Mouse (Mus musculus) gastrocnemius, adult 2 months (tissue): ENCODE measurements around the gene Stra6l. TPM values are rescaled to one million over a fixed set of nuclear protein-coding genes. Genes with fewer than 3 reads are reported as not detected.
A peak's percentile ranks its signal among the peaks of the same experiment; 100 is the strongest.

Experiments used
- DNase-seq: peaks from one replicate; pipeline ENCODE4 v3.0.0; 2022
- H3K27ac ChIP-seq: fragments of 200-600 bp; 2 replicates; pipeline ENCODE4 v1.8.1; 2022; ENCODE audit warnings: mild to moderate bottlenecking
- H3K4me3 ChIP-seq: fragments of 200-600 bp; 2 replicates; pipeline ENCODE4 v1.8.1; 2022; ENCODE audit warnings: mild to moderate bottlenecking, moderate library complexity
- CTCF ChIP-seq: fragments of 200-600 bp; IDR thresholded peaks from 2 replicates; pipeline ENCODE4 v1.8.1; 2022; ENCODE audit warnings: antibody characterized with exemption, mild to moderate bottlenecking, moderate library complexity
- intact Hi-C: fragments of 180-260 bp; cut with DNase I; formaldehyde crosslinking; loops from one replicate; pipeline ENCODE4 v1.15.1; 2025
- total RNA-seq, 2 experiments: library from RNA; stranded (reverse); gene quantifications; 2 replicates each; pipeline ENCODE4 v1.2.3; 2021

The Stra6l gene
- total RNA-seq, 2 experiments from 2014 or later, result not detected

DNA sequence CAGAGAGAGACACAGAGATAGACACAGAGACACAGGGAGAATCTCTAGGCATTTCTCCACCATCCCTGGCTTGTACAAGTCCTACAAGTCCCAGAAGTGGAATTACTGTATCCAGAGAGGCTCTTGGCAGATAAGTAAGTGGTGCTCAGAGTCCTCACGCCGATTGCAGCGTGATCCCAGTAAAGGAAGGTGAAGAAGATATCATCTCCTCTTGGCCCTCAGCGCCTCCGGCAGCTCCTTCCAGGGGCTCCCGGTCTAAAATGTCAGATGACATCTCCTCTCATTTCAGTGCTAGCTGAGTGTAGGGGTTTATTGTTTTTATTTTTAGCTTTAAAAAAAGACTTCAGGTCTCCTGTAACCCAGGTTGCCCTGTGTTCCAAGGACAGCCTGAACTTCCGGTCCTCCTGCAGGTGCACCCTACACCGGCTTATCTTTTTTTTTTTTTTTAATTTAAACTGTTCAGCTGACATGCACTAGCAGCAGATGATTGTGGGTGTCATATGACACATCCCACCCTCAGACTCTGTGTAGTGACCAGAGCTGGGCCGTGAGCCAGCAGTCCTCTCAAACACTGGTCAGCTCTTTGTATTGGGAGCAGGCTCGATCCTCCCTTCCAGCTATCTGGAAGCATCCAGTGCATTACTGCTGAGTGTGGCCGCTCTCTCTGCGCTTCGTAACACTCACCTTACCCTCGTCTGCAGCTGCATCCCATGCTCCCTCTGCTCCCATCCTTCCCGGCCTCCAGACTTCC, 5.2 kb downstream of the Stra6l start:
- Histone ChIP-seq H3K27ac (peak overlapping the region; percentile 66), H3K4me3 (no peak overlapping the region)
- intact Hi-C loops, result loop anchor here (2.0 to 10.0 kb wide), 3 partner anchors 435 to 749 kb away; partner anchors contain the start of genes Tomm5 and Trmt10b
- DNase-seq, result peak; percentile 61
- no peak for TF ChIP-seq CTCF

DNA sequence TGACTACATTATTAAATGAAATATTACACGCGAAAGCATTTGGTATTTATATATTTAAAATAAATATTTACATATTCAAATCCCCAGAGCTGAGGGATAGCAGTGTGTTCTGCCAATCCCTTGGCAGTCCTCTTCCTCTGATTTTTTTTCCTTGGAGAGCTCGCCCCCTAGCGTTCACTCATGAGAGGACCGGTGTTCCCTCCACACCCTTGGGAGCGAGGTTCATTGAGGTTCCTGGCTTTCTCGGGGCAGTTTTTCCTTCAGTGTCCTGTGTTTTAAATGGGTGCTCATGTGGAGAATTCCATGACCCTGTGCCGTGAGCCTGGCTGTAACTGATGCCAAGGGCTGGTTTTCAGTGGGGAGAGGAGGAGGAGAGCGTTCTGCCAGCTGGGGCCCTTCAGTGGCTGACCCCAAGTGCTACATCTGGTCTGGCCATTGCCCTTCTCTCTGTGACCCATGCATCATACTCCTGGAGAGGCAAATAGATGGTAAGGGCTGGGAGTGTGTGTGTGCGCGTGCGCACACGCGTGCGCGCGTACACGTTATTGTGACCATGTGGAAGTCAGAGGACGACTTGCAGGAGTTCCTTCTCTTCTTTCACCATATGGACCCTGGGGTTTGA, 7.5 kb downstream of the Stra6l start:
- peak; percentile 80 for DNase-seq
- peak; percentile 92 for TF ChIP-seq CTCF
- intact Hi-C loops, result loop anchor here (1.0 to 10.0 kb wide), 3 partner anchors 36 to 751 kb away; partner anchors contain the start of gene Tomm5
- no peak overlapping the region for H3K4me3 ChIP-seq
- no peak overlapping the region for H3K27ac ChIP-seq

DNA sequence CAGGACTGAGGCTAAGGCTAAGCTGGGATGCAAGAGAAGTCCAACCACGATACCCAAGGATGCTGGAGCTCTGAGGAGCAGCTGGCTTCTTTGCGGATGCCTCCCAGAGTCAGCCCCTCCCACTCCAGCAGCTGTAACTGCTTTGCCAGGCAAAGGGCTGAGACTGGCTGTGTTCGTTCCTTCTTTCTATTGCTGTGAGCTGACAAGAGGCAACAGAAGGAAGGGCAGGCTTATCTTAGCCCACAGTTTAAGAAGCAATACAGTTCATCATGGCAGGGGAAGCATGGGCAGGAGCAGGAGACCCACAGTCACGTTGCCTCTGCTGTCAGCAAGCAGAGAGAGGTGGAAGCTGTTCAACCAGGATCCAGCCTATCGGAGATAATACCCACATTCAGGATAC, 12.7 kb downstream of the Stra6l start:
- Histone ChIP-seq H3K27ac (no peak overlapping the region), H3K4me3 (no peak overlapping the region)
- no peak for TF ChIP-seq CTCF
- intact Hi-C loops, result no loop called here
- DNase-seq, result no peak

GRCm38 (mm10) chr4:45867416-45867815, 19.0 kb downstream of the Stra6l start:
- no peak for DNase-seq
- TF ChIP-seq CTCF, result no peak
- Histone ChIP-seq H3K27ac (no peak overlapping the region), H3K4me3 (no peak overlapping the region)
- intact Hi-C loops, result no loop called here

- TF ChIP-seq CTCF, result no peak
These were observed 20.8 kb downstream of the Stra6l start for GRCm38 (mm10) chr4:45869021-45869815.

GRCm38 (mm10) chr4:45872147-45872546, 23.7 kb downstream of the Stra6l start:
- Histone ChIP-seq H3K4me3 (no peak overlapping the region), H3K27ac (no peak overlapping the region)
- no peak for TF ChIP-seq CTCF
- DNase-seq, result no peak
- intact Hi-C loops, result no loop called here

More at GRCm38 (mm10) chr4:45869021-45869815, 20.8 kb downstream of the Stra6l start:
- DNase-seq, result no peak
- intact Hi-C loops, result no loop called here
- no peak overlapping the region for H3K4me3 ChIP-seq
- no peak overlapping the region for H3K27ac ChIP-seq

DNA sequence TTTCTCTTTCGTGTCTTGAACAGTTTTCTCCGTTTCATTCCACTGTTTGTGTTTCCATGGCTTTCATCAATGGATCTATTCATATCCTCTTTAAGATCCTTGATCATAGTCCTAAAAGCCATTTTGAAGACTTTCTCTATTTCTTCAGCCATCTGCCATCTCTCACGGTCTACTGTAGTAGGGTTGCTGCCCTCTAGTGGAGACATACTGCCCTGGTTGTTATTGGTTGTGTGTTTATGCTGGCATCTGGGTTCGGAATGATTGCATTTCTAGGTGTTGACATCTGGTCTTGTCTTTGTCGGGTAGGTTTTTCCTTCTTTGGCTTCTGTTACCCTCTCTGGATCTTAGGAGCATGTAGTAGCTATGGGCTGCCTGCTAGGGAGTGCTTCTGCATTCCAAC, 30.5 kb downstream of the Stra6l start:
- H3K27ac ChIP-seq, result no peak overlapping the region
- no peak overlapping the region for H3K4me3 ChIP-seq
- peak; percentile 73 for TF ChIP-seq CTCF
- no peak for DNase-seq
- intact Hi-C loops, result no loop called here

DNA sequence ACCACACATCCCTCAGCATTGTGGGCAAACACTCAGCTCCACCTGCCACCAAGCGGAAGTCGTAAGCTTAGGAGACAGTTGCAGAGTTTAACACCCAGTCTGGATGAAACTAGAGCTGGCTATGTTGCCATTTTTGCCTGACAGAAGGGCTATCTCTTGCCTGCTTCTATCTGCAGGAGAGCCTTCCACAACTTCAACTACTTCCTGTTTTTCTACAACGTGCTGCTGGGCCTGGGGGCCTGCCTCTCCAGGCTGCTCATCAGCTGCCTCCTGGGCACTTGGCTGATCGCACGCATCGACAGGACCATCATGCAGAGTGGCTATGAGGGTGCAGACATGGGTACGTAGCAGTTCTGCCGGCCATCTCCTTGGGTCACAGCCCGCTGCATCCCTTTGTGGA, 34.1 kb downstream of the Stra6l start:
- H3K4me3 ChIP-seq, result no peak overlapping the region
- DNase-seq, result no peak
- TF ChIP-seq CTCF, result no peak
- no peak overlapping the region for H3K27ac ChIP-seq
- intact Hi-C loops, result no loop called here

GRCm38 (mm10) chr4:45883250-45883649, 34.8 kb downstream of the Stra6l start:
- H3K4me3 ChIP-seq, result no peak overlapping the region
- no peak for DNase-seq
- H3K27ac ChIP-seq, result no peak overlapping the region
- intact Hi-C loops, result no loop called here
- no peak for TF ChIP-seq CTCF

- no peak overlapping the region for H3K27ac ChIP-seq
- no peak overlapping the region for H3K4me3 ChIP-seq
- no peak for DNase-seq
- no peak for TF ChIP-seq CTCF
- intact Hi-C loops, result no loop called here
These were observed 41.0 kb downstream of the Stra6l start for GRCm38 (mm10) chr4:45889487-45889886.

- peak; percentile 69 for DNase-seq
- Histone ChIP-seq H3K4me3 (no peak within 1 kb of the TSS), H3K27ac (no peak within 1 kb of the TSS)
- intact Hi-C loops, result no loop called here
- TF ChIP-seq CTCF, result no peak
These were observed 41.8 kb downstream of the Stra6l start, which contains the start of gene Ccdc180 for GRCm38 (mm10) chr4:45890066-45890761. Gene Ccdc180 (plus strand): TSS chr4:45890303.

GRCm38 (mm10) chr4:45896425-45897081, 48.1 kb downstream of the Stra6l start:
- DNase-seq, result no peak
- intact Hi-C loops, result no loop called here
- Histone ChIP-seq H3K4me3 (no peak overlapping the region), H3K27ac (no peak overlapping the region)
- no peak for TF ChIP-seq CTCF
